Mouse (Mus musculus): ENCODE measurements at regions not wholly inside any gene's neighbourhood (a gene's known extent, or its start where the extent isn't known, plus 50 kb on each side); places are given as distances from the start of the nearest gene placed in this dataset.

DNA sequence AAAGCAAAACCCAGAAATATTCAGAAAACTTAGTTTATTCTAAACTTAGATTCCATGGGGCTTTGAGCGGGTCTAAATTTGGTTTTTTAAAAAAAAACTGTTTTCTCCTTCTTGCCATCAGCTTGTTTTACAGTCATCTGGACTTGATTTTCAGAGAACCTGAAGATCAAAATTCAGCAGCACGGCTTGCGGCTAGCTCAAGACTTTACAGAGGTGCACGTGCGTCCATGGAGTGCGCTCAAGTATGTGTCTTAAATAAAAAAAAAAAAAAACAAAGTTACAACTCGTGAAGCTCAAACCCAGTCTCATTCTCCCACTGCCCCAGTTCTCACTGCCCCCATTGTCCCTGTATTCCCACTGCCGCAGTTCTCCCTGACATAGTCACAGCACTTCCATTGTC is 180.5 kb upstream of the L3mbtl3 start:
- Histone ChIP-seq H3K27me3 (ENCODE audit: control insufficient read depth, insufficient read depth, low read length) (no peaks in the 10 kb centered on the region), H3K4me3 (ENCODE audit: extremely low read depth, insufficient read depth, insufficient read length) (no peak overlapping the region), H3K4me1 (ENCODE audit: control insufficient read depth, insufficient read depth, insufficient read length) (no peaks in the 10 kb centered on the region), H3K27ac (ENCODE audit: insufficient read depth, low read length) (no peak overlapping the region), H3K36me3 (ENCODE audit: control insufficient read depth, insufficient read depth, low read length) (no peaks in the 10 kb centered on the region)
- 94% methylated on average over 8 of the region's 8 CpGs for WGBS
- TF ChIP-seq POLR2A (IDR thresholded peaks at IDR 0.05; ENCODE audit: low read depth, low read length) = no peak
- TF ChIP-seq CTCF (IDR thresholded peaks at IDR 0.05; ENCODE audit: extremely low read depth, insufficient read depth, insufficient read length, insufficient replicate concordance) = no peak
- DNase-seq (ENCODE audit: low read depth in 1 of 2, low spot score in 2 of 2) = no peak

DNA sequence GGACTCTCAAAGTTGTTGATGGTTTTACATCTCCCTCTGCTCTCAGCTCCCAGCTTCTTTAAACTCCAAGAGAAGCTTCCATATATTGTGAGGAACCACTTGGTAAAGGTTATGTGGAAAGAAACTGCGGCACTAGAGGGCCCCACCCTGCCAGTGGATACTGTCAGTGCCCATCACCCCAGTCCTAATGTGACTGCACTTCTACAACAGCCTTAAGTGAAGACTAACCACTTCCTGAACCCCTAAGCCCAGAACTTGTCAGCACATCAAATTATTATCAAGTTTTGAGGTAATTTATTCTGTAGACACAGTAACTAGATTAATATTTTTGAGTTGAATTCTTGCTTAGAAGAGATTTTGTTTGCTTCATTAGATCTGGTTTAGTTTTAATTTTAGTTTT is 182.3 kb upstream of the L3mbtl3 start:
- H3K4me1 ChIP-seq (ENCODE audit: control insufficient read depth, insufficient read depth, insufficient read length) = 0 out of 2 replicates have a peak, but pooled peaks cover 2% of the 10 kb centered on the region
- no peak overlapping the region for H3K27ac ChIP-seq (ENCODE audit: insufficient read depth, low read length)
- 13% methylated on average over 1 of the region's 1 CpGs for WGBS
- DNase-seq (ENCODE audit: low read depth in 1 of 2, low spot score in 2 of 2) = no peak
- no peak for TF ChIP-seq CTCF (IDR thresholded peaks at IDR 0.05; ENCODE audit: extremely low read depth, insufficient read depth, insufficient read length, insufficient replicate concordance)
- no peak for TF ChIP-seq POLR2A (IDR thresholded peaks at IDR 0.05; ENCODE audit: low read depth, low read length)
- no peaks in the 10 kb centered on the region for H3K36me3 ChIP-seq (ENCODE audit: control insufficient read depth, insufficient read depth, low read length)
- no peak overlapping the region for H3K4me3 ChIP-seq (ENCODE audit: extremely low read depth, insufficient read depth, insufficient read length)
- no peaks in the 10 kb centered on the region for H3K27me3 ChIP-seq (ENCODE audit: control insufficient read depth, insufficient read depth, low read length)

DNA sequence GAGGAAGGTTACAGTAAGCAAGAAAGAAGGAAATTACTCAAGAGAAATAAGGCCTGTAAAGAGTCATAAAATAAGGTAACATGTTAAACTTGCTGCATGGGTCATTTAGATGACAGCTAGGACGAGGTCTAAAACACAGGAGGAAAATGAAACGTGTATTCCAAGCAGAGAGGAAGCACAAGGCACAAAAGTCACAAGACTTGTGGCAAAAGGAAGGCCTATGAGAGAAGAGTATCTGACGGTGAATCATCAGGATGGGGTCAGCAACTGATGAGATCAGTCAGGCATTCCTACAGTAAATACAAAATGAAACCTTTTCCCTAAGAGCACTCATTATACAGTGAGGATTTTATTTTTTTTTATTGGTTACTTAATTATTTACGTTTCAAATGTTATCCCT is 183.6 kb upstream of the L3mbtl3 start:
- TF ChIP-seq CTCF (IDR thresholded peaks at IDR 0.05; ENCODE audit: extremely low read depth, insufficient read depth, insufficient read length, insufficient replicate concordance) (no peak), POLR2A (IDR thresholded peaks at IDR 0.05; ENCODE audit: low read depth, low read length) (no peak)
- no peak overlapping the region for H3K27ac ChIP-seq (ENCODE audit: insufficient read depth, low read length)
- H3K36me3 ChIP-seq (ENCODE audit: control insufficient read depth, insufficient read depth, low read length) = no peaks in the 10 kb centered on the region
- 0 out of 2 replicates have a peak, but pooled peaks cover 2% of the 10 kb centered on the region for H3K4me1 ChIP-seq (ENCODE audit: control insufficient read depth, insufficient read depth, insufficient read length)
- WGBS = 59% methylated on average over 4 of the region's 4 CpGs
- no peak overlapping the region for H3K4me3 ChIP-seq (ENCODE audit: extremely low read depth, insufficient read depth, insufficient read length)
- no peaks in the 10 kb centered on the region for H3K27me3 ChIP-seq (ENCODE audit: control insufficient read depth, insufficient read depth, low read length)
- no peak for DNase-seq (ENCODE audit: low read depth in 1 of 2, low spot score in 2 of 2)

DNA sequence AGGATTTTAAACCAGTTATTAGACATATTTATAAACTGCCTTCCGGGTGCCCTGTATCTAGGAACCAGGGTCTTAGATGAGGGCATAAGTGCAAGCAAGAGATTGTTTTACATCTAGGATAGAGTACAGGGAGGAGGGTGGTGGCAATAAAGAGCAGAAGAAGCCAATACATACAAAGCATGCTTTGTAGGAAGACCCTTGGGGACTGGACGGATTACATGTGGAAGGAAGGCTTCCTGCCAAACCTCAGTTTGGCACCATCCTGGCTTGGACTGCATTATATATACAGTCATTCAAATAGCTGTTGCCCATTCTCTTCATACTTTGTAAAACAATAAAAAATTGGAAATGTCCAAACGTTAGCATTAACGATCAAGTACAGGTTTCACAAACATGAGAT is 184.7 kb upstream of the L3mbtl3 start:
- Histone ChIP-seq H3K27ac (ENCODE audit: insufficient read depth, low read length) (no peak overlapping the region), H3K4me1 (ENCODE audit: control insufficient read depth, insufficient read depth, insufficient read length) (0 out of 2 replicates have a peak, but pooled peaks cover 2% of the 10 kb centered on the region), H3K27me3 (ENCODE audit: control insufficient read depth, insufficient read depth, low read length) (no peaks in the 10 kb centered on the region), H3K4me3 (ENCODE audit: extremely low read depth, insufficient read depth, insufficient read length) (no peak overlapping the region), H3K36me3 (ENCODE audit: control insufficient read depth, insufficient read depth, low read length) (no peaks in the 10 kb centered on the region)
- DNase-seq (ENCODE audit: low read depth in 1 of 2, low spot score in 2 of 2) = no peak
- TF ChIP-seq POLR2A (IDR thresholded peaks at IDR 0.05; ENCODE audit: low read depth, low read length) (no peak), CTCF (IDR thresholded peaks at IDR 0.05; ENCODE audit: extremely low read depth, insufficient read depth, insufficient read length, insufficient replicate concordance) (no peak)
- 91% methylated on average over 4 of the region's 4 CpGs for WGBS

GRCm38 (mm10) chr10:26564462-26564861 is 188.7 kb upstream of the L3mbtl3 start:
- H3K36me3 ChIP-seq (ENCODE audit: control insufficient read depth, insufficient read depth, low read length) = no peaks in the 10 kb centered on the region
- peak in 1 of 2 experiments; percentile 3 for DNase-seq (ENCODE audit: low read depth in 1 of 2, low spot score in 2 of 2)
- no peak overlapping the region for H3K4me3 ChIP-seq (ENCODE audit: extremely low read depth, insufficient read depth, insufficient read length)
- H3K4me1 ChIP-seq (ENCODE audit: control insufficient read depth, insufficient read depth, insufficient read length) = 0 out of 2 replicates have a peak, but pooled peaks cover 2% of the 10 kb centered on the region
- H3K27me3 ChIP-seq (ENCODE audit: control insufficient read depth, insufficient read depth, low read length) = no peaks in the 10 kb centered on the region
- no peak for TF ChIP-seq CTCF (IDR thresholded peaks at IDR 0.05; ENCODE audit: extremely low read depth, insufficient read depth, insufficient read length, insufficient replicate concordance)
- TF ChIP-seq POLR2A (IDR thresholded peaks at IDR 0.05; ENCODE audit: low read depth, low read length) = no peak
- 16% methylated on average over 11 of the region's 11 CpGs for WGBS
- H3K27ac ChIP-seq (ENCODE audit: insufficient read depth, low read length) = no peak overlapping the region

GRCm38 (mm10) chr10:26567613-26568012 is 185.6 kb upstream of the Arhgap18 start:
- Histone ChIP-seq H3K27ac (ENCODE audit: insufficient read depth, low read length) (no peak overlapping the region), H3K4me1 (ENCODE audit: control insufficient read depth, insufficient read depth, insufficient read length) (0 out of 2 replicates have a peak, but pooled peaks cover 2% of the 10 kb centered on the region), H3K4me3 (ENCODE audit: extremely low read depth, insufficient read depth, insufficient read length) (no peak overlapping the region), H3K36me3 (ENCODE audit: control insufficient read depth, insufficient read depth, low read length) (no peaks in the 10 kb centered on the region), H3K27me3 (ENCODE audit: control insufficient read depth, insufficient read depth, low read length) (no peaks in the 10 kb centered on the region)
- TF ChIP-seq CTCF (IDR thresholded peaks at IDR 0.05; ENCODE audit: extremely low read depth, insufficient read depth, insufficient read length, insufficient replicate concordance) (no peak), POLR2A (IDR thresholded peaks at IDR 0.05; ENCODE audit: low read depth, low read length) (no peak)
- 83% methylated on average over 4 of the region's 4 CpGs for WGBS
- no peak for DNase-seq (ENCODE audit: low read depth in 1 of 2, low spot score in 2 of 2)

GRCm38 (mm10) chr10:26570468-26570867 is 182.8 kb upstream of the Arhgap18 start:
- H3K36me3 ChIP-seq (ENCODE audit: control insufficient read depth, insufficient read depth, low read length) = no peaks in the 10 kb centered on the region
- WGBS = 89% methylated on average over 5 of the region's 5 CpGs
- TF ChIP-seq POLR2A (IDR thresholded peaks at IDR 0.05; ENCODE audit: low read depth, low read length) = no peak
- TF ChIP-seq CTCF (IDR thresholded peaks at IDR 0.05; ENCODE audit: extremely low read depth, insufficient read depth, insufficient read length, insufficient replicate concordance) = no peak
- no peaks in the 10 kb centered on the region for H3K27me3 ChIP-seq (ENCODE audit: control insufficient read depth, insufficient read depth, low read length)
- no peaks in the 10 kb centered on the region for H3K4me1 ChIP-seq (ENCODE audit: control insufficient read depth, insufficient read depth, insufficient read length)
- no peak overlapping the region for H3K4me3 ChIP-seq (ENCODE audit: extremely low read depth, insufficient read depth, insufficient read length)
- DNase-seq (ENCODE audit: low read depth in 1 of 2, low spot score in 2 of 2) = no peak
- no peak overlapping the region for H3K27ac ChIP-seq (ENCODE audit: insufficient read depth, low read length)

Data from spleen, adult 2 months (tissue).